In the genomic region with DNA sequence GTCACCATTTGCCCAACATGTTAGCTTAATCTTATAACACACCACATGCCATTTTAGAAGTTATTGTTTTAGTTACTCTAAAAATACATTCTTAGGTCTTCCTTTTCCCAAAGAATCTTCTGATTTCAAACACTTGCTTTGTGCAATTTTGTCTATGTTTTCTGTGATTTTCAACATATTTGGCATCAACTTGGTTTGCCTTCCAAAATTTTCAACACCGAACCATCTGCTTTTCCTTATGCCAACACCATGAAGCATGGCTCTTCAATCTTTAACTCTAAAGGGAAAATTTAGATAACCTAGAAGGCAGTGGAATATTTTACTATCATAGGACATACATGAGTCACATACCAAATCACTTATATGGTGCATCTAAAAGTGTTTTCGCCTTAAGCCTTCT, we compare ENCODE assay signal across 11 mouse cellular contexts. TPM values are rescaled to one million over a fixed set of nuclear protein-coding genes. Genes with fewer than 3 reads are reported as not detected.
"Had no signal": no experiment of that assay in that cellular context is flagged by ENCODE, and none has a peak within 500 bp of the region (broad histone marks: within the 10 kb centered on the region; RNA-seq: fewer than 3 reads in every experiment).

No protein-coding gene starts in this region.

- ATAC-seq: midbrain, embryonic 16.5 days had no signal

- DNase-seq: kidney, adult 8-10 months; kidney, postnatal 25 days; liver; liver, embryonic 13.5 days; lung, adult 18-20 months; retina, postnatal 1 day; right cerebral cortex, postnatal 14 days; thymus, postnatal 4 days had no signal

RNA-seq across cellular contexts. Expression of a gene that starts 59.3 kb away (rescaled TPM):
- total RNA-seq: megakaryocyte-erythroid progenitor cell, adult 5-6 weeks had no signal
- polyA plus RNA-seq: small intestine, adult 2 months had no signal
